Mouse (Mus musculus) spleen, adult 2 months (tissue): ENCODE data around the gene Tspan10. TPM values are rescaled to one million over a fixed set of nuclear protein-coding genes. Genes with fewer than 3 reads are reported as not detected.

Source experiments
- DNase-seq, 2 experiments: peaks; one replicate each; pipeline versions ENCODE4 v3.0.0 to v3.0.0-alpha.2; 2012 to 2021; ENCODE audit warnings: low spot score in 2 of 2, low read depth in 1 of 2
- H3K27ac ChIP-seq: fragments of 200-500 bp; 2 replicates; pipeline ENCODE4 v1.5.1; 2012; ENCODE audit warnings: low read length, inconsistent platforms; ENCODE audit not compliant: insufficient read depth
- H3K27me3 ChIP-seq: fragments of 200-500 bp; 2 replicates; pipeline ENCODE4 v1.6.1; 2012; ENCODE audit warnings: mild to moderate bottlenecking, moderate library complexity, low read length, inconsistent platforms; ENCODE audit not compliant: control insufficient read depth, insufficient read depth
- H3K36me3 ChIP-seq: fragments of 200-500 bp; 2 replicates; pipeline ENCODE4 v1.6.1; 2012; ENCODE audit warnings: mild to moderate bottlenecking, low read length, inconsistent platforms; ENCODE audit not compliant: control insufficient read depth, insufficient read depth
- H3K4me1 ChIP-seq: fragments of 200-500 bp; 2 replicates; pipeline ENCODE4 v1.6.1; 2011; ENCODE audit warnings: inconsistent platforms; ENCODE audit not compliant: control insufficient read depth, insufficient read depth, insufficient read length
- H3K4me3 ChIP-seq: fragments of 200-500 bp; 2 replicates; pipeline ENCODE4 v1.5.1; 2011; ENCODE audit warnings: mild to moderate bottlenecking, inconsistent platforms; ENCODE audit not compliant: insufficient read depth, insufficient read length; ENCODE audit errors: extremely low read depth
- CTCF ChIP-seq: fragments of 200-500 bp; IDR thresholded peaks from 2 replicates; pipeline ENCODE4 v1.5.1; 2011; ENCODE audit warnings: mild to moderate bottlenecking, inconsistent platforms; ENCODE audit not compliant: insufficient read depth, insufficient read length, insufficient replicate concordance; ENCODE audit errors: extremely low read depth
- POLR2A ChIP-seq: fragments of 200-500 bp; IDR thresholded peaks from 2 replicates; pipeline ENCODE4 v1.6.1; 2011; ENCODE audit warnings: low read depth, low read length, inconsistent platforms
- WGBS: fragments of 180-500 bp; shearing (Covaris S2); methylation state at CpG from one replicate; pipeline ENCODE4 v1.1.7; 2018; 5-methylcytosine and 5-hydroxymethylcytosine counted together
- polyA plus RNA-seq: library from polyadenylated mRNA; depleted of rRNA; stranded (reverse); fragments of >200 nt; gene quantifications from 2 replicates; pipeline ENCODE4 v1.2.3, GENCODE M21; 2012

Tspan10 gene
- polyA plus RNA-seq, 1 experiment = 9.1 TPM

DNA sequence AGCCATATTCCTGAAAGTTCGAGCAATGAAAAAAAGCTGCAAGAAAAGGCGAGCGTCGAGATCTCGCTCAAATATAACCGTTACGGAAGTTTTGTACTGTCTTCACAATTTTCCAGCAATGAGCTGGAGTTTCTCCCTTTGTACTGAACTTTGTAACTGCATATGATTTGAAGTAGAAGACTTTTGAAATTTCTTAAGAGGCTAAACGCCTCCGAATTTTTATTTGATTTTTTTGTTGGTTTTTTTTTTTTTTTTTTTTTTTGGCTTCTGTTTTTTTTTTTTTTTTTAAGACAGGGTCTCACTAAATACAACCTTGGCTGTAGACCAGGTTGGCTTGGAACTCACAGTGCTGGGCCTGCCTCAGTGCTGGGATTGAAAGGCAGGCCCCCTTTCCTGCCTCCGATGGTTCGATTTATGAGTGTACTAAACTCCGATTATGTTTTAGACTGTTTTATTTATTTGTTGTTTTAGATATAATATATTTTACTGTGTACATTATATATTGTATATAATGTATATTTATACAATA, 4.5 kb upstream of the Tspan10 start:
- H3K4me3 ChIP-seq = peak overlapping the region; percentile 88
- WGBS = 24% methylated on average over 12 of the region's 12 CpGs
- DNase-seq = peak in 1 of 2 experiments; percentile 9
- TF ChIP-seq CTCF (no peak), POLR2A (no peak)
- H3K36me3 ChIP-seq = peaks cover 4% of the 10 kb centered on the region
- no peaks in the 10 kb centered on the region for H3K27me3 ChIP-seq
- H3K4me1 ChIP-seq = no peaks in the 10 kb centered on the region
- no peak overlapping the region for H3K27ac ChIP-seq

DNA sequence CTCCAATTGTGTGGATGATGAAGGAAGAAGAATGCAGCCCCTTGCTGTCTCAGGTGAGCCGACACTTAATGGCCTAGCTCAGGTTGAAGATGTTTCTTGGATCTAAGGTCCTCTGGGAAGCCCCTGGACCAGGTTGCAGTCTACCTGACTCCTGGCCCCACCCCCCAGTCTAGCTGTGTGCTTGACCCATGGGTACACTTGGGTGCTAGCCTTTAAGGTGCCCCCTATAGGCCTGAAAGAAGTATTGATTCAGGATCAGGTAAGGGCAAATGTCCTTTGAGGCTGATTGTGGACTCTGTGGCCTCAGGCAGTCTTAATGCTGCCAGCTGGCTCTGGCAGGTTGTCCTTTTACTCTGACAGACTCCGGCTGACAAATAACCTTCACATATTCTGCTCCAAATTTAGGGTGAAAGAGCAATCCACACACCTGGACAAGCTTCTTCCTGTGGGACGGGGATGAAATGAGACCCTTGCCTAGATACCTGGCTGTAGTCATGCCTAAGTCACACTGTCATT, 379 bp downstream of the Tspan10 start:
- 91% methylated on average over 3 of the region's 3 CpGs for WGBS
- Histone ChIP-seq H3K4me3 (no peak overlapping the region), H3K27me3 (no peaks in the 10 kb centered on the region), H3K36me3 (no peaks in the 10 kb centered on the region), H3K27ac (no peak overlapping the region), H3K4me1 (no peaks in the 10 kb centered on the region)
- no peak for DNase-seq
- TF ChIP-seq CTCF (no peak), POLR2A (no peak)

DNA sequence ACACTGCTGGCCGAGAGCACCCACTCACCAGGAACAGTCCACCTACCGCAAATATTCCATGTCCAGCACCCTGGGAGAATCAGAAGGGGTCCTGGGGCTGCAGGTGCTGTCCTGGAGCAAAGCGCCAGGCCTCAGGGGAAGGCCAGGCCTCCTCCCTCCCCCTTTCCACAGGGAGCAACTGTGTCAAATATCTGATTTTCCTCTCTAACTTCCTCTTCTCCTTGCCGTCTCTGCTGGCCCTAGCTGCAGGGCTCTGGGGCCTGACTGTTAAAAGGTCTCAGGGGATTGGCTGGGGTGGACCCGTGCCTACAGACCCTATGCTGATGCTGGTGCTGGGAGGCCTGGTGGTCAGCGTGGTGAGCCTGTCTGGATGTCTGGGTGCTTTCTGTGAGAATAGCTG, 1.7 kb downstream of the Tspan10 start:
- no peak overlapping the region for H3K27ac ChIP-seq
- H3K27me3 ChIP-seq = no peaks in the 10 kb centered on the region
- DNase-seq = no peak
- H3K36me3 ChIP-seq = no peaks in the 10 kb centered on the region
- TF ChIP-seq CTCF (no peak), POLR2A (no peak)
- H3K4me3 ChIP-seq = no peak overlapping the region
- no peaks in the 10 kb centered on the region for H3K4me1 ChIP-seq
- 70% methylated on average over 6 of the region's 6 CpGs for WGBS

DNA sequence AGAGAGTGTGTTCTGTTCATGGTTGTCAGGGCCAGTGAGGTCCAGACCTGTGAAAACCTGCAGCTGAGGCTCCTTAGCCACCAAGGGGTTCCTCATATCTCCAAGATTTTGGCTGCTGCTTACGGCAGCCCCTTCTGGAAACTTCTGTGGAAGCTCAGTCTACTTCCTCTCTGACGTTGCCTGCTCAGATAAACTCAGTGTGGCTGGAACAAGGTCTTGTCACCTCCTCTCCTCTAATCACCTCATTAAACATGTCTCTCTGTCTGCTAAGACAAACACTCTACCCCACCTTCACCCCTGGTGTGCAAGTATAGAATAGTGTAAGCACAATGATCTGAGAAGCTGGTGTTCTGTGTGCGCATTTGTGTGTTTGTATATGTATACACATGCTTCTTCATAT, 3.0 kb downstream of the Tspan10 start:
- H3K27me3 ChIP-seq = no peaks in the 10 kb centered on the region
- WGBS = 67% methylated on average over 3 of the region's 3 CpGs
- no peak overlapping the region for H3K27ac ChIP-seq
- no peak for DNase-seq
- H3K36me3 ChIP-seq = no peaks in the 10 kb centered on the region
- no peaks in the 10 kb centered on the region for H3K4me1 ChIP-seq
- no peak overlapping the region for H3K4me3 ChIP-seq
- no peak for TF ChIP-seq CTCF
- TF ChIP-seq POLR2A = no peak

DNA sequence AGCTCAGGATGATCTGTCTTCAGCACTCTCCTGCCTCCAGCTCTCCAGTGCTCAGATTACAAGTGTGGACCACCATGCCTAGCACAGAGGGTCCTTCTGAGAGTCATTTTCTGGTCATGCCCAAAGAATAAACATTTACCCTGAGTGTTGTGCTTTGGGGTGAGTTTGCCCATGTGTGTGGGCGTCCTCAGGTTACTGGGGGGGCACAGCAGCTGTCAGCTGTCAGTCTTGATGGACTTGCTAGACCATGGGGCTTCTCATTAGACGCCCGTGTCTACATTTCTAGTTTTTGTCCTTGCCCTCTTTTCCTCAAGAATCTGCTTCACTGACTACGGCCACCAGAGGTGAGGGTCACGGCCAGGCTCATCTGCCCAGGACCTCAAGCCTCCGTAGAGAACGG, 4.7 kb downstream of the Tspan10 start:
- Histone ChIP-seq H3K27ac (no peak overlapping the region), H3K27me3 (no peaks in the 10 kb centered on the region), H3K4me1 (no peaks in the 10 kb centered on the region), H3K4me3 (no peak overlapping the region), H3K36me3 (no peaks in the 10 kb centered on the region)
- TF ChIP-seq POLR2A (no peak), CTCF (no peak)
- no peak for DNase-seq
- WGBS = 93% methylated on average over 7 of the region's 7 CpGs

DNA sequence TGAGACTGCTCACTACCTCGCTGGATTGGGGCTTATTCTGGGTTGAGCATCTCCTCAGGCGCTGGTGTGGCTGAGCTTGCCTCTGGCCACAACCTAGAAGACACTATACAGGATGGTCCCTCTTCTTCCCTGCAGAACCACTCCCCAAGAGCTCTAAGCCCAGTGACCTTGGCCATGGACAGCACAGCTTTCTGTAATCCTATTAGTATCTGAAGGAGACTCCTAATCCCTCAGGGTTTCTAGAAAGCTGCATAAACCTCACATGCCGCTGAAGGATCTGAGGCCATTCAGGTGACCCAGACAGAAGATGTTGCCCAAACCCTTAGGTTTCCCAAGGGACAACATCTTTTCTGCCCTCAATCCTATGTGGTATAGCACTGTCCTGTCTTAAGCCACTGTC, 9.8 kb downstream of the Tspan10 start:
- WGBS = 79% methylated on average over 3 of the region's 3 CpGs
- no peak for TF ChIP-seq CTCF
- no peak for TF ChIP-seq POLR2A

DNA sequence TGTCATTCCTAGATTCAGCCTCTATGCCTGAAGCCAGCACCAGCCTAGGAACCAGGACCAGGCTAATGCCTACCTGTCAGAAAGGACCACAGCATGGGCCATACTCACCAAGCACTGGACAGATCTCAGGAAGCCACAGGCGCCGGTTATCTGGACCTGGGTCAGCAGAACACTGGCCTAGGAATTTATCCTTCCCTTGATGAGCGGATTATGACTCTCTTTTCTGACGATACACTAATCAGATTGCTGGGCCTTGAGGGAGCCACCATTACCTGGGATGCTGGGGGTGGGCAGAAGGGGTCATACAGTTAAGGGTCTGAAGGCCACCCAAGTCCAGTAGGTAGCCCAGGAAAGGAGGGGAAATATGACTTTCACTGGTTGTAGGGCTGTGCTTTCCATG, 10.9 kb downstream of the Tspan10 start, which contains the start of gene Pde6g:
Gene Pde6g, minus strand, starts transcription at position 195 of the 400 bp plus-strand sequence.
- no peaks in the 10 kb centered on the region for H3K36me3 ChIP-seq
- no peak within 1 kb of the TSS for H3K4me3 ChIP-seq
- no peak for DNase-seq
- 96% methylated on average over 4 of the region's 4 CpGs for WGBS
- no peaks in the 10 kb centered on the region for H3K4me1 ChIP-seq
- H3K27me3 ChIP-seq = no peaks in the 10 kb centered on the region
- TF ChIP-seq CTCF (no peak), POLR2A (no peak)
- H3K27ac ChIP-seq = no peak within 1 kb of the TSS

More for the DNA sequence above, 9.8 kb downstream of the Tspan10 start:
- no peak overlapping the region for H3K4me3 ChIP-seq
- DNase-seq = no peak
- no peak overlapping the region for H3K27ac ChIP-seq
- H3K4me1 ChIP-seq = no peaks in the 10 kb centered on the region
- H3K27me3 ChIP-seq = no peaks in the 10 kb centered on the region
- H3K36me3 ChIP-seq = no peaks in the 10 kb centered on the region

DNA sequence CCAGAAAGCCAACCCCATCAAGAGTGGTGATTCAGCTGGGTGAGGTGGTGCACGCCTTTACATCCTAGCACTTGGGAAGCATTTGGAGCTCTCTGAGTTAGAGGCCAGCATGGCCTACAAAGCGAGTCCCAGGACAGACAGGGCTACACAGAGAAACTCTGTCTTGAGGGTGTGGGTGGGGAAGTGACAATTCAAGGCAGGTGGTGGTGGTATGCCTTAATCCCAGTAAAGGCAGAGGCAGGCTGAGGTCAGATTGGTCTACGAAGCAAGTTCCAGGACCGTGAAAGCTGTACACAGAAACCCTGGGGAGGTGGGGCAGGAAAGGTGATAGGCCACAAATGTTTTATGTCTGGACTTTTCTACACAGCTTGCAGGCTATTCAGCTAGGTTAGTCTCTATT, 12.5 kb downstream of the Tspan10 start:
- H3K4me1 ChIP-seq = peaks cover 3% of the 10 kb centered on the region; the same call in 1 of the 2 replicates
- H3K27ac ChIP-seq = no peak overlapping the region
- H3K36me3 ChIP-seq = no peaks in the 10 kb centered on the region; the same call in 1 of the 2 replicates
- TF ChIP-seq POLR2A (no peak), CTCF (no peak)
- no peaks in the 10 kb centered on the region for H3K27me3 ChIP-seq
- no peak overlapping the region for H3K4me3 ChIP-seq
- no peak for DNase-seq
- 92% methylated on average over 4 of the region's 4 CpGs for WGBS
